Mouse (Mus musculus) intestine, embryonic 14.5 days (tissue): ENCODE results near the gene Nrgn. TPM values are rescaled to one million over a fixed set of nuclear protein-coding genes. Genes with fewer than 3 reads are reported as not detected.

Experiments used
- ATAC-seq: fragments of 200-750 bp; cut with Nextera tagmentation; replicated peaks from 2 replicates; pipeline ENCODE4 v1.8.0; 2017; ENCODE audit warnings: low read depth, moderate number of reproducible peaks, moderate TSS enrichment, moderate library complexity; ENCODE audit not compliant: low FRiP score, low TSS enrichment
- DNase-seq: peaks from one replicate; pipeline ENCODE4 v3.0.0-alpha.2; 2018; ENCODE audit warnings: low spot score
- H3K27ac ChIP-seq: fragments of 300-500 bp; sonication (generic); 2 replicates; pipeline ENCODE4 v1.5.1; 2014; ENCODE audit warnings: low read depth, mild to moderate bottlenecking, control low read depth
- H3K27me3 ChIP-seq: fragments of 300-500 bp; sonication (generic); replicated peaks from 2 replicates; pipeline ENCODE4 v1.6.1; 2014; ENCODE audit warnings: low read length, control low read depth; ENCODE audit not compliant: control insufficient read depth, insufficient read depth
- H3K36me3 ChIP-seq: fragments of 300-500 bp; sonication (generic); 2 replicates; pipeline ENCODE4 v1.6.1; 2014; ENCODE audit warnings: low read length, control low read depth; ENCODE audit not compliant: control insufficient read depth, insufficient read depth
- H3K4me1 ChIP-seq: fragments of 300-500 bp; sonication (generic); replicated peaks from 2 replicates; pipeline ENCODE4 v1.6.1; 2014; ENCODE audit warnings: low read length, control low read depth, mixed read lengths; ENCODE audit not compliant: control insufficient read depth, insufficient read depth
- H3K4me2 ChIP-seq: fragments of 300-500 bp; sonication (generic); 2 replicates; pipeline ENCODE4 v1.6.1; 2014; ENCODE audit warnings: low read length
- H3K4me3 ChIP-seq: fragments of 300-500 bp; sonication (generic); 2 replicates; pipeline ENCODE4 v1.5.1; 2014; ENCODE audit warnings: low read depth, low read length, control low read depth, mixed read lengths
- H3K9ac ChIP-seq: fragments of 300-500 bp; sonication (generic); 2 replicates; pipeline ENCODE4 v1.6.1; 2014; ENCODE audit warnings: mild to moderate bottlenecking, low read length
- H3K9me3 ChIP-seq: fragments of 300-500 bp; sonication (generic); 2 replicates; pipeline ENCODE4 v1.6.1; 2016; ENCODE audit warnings: low read length, control low read depth; ENCODE audit not compliant: control insufficient read depth
- WGBS: fragments of 180-500 bp; shearing (Covaris S2); extraction: QIAGEN DNeasy Blood & Tissue Kit; methylation state at CpG from one replicate; pipeline ENCODE4 v1.1.7; 2014; 5-methylcytosine and 5-hydroxymethylcytosine counted together
- polyA plus RNA-seq: library from polyadenylated mRNA; unstranded; fragments of >200 nt; fragmentation: Nextera tagmentation; extraction: Ambion mirVana; gene quantifications from 2 replicates; pipeline ENCODE4 v1.2.1, GENCODE M21; 2014

Nrgn gene
- polyA plus RNA-seq, 1 experiment from 2014 or later = 2.5 TPM

DNA sequence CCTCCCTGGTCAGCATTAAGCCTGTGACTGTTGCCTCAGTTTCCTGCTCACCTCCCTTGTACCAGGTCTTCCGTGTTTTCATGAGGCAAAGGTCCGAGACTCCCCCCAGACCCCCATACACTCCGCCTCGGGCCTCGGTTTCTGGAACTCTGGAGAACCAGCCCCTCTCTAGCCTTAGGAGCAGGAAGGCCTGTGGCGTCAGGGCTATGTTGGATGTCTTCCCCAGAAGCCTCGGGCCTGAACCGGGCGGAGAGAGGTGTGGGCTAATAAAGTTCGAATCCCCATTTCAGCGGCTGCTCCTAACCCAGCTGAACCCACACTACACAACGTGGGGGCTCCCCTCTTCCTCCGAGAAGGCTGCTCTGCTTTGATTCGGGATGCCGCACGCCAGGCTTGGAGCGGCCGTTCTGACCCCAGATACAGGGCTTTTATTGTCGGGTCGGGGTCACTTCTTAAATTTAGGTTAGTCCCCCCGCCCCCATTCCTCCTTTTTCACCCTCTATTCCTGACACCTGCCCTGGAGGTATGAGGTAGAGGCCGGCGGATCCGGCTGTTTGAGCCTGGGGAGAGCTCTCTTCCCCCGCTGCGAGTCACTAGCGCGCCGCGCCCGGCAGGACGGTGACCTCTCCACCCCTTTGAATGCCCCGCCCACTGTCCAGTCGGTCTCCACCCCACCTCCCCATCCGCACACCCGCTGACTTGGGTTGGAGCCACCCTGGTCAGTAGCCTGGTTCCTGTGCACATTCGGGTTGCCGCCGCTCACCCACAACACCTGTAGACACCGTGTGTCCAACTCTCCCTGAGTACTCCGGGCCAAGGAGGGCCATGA is 25.1 kb downstream of the Nrgn start, which contains the start of gene Esam:
Gene Esam, plus strand, starts transcription at position 683 of the 829 bp plus-strand sequence.
- H3K27ac ChIP-seq = peak within 1 kb of the TSS; percentile 36; the same call in 1 of the 2 replicates
- peaks cover 26% of the 10 kb centered on the region for H3K36me3 ChIP-seq
- H3K9ac ChIP-seq = no peak within 1 kb of the TSS
- DNase-seq (no peak), ATAC-seq (no peak)
- H3K9me3 ChIP-seq = peaks cover 3% of the 10 kb centered on the region; the same call in 1 of the 2 replicates
- WGBS = 11% methylated on average over 41 of the region's 41 CpGs
- peak within 1 kb of the TSS; percentile 16 for H3K4me3 ChIP-seq
- peaks cover 56% of the 10 kb centered on the region for H3K27me3 ChIP-seq
- peak within 1 kb of the TSS; percentile 13 for H3K4me2 ChIP-seq
- H3K4me1 ChIP-seq = peaks cover 12% of the 10 kb centered on the region; the same call in 1 of the 2 replicates

DNA sequence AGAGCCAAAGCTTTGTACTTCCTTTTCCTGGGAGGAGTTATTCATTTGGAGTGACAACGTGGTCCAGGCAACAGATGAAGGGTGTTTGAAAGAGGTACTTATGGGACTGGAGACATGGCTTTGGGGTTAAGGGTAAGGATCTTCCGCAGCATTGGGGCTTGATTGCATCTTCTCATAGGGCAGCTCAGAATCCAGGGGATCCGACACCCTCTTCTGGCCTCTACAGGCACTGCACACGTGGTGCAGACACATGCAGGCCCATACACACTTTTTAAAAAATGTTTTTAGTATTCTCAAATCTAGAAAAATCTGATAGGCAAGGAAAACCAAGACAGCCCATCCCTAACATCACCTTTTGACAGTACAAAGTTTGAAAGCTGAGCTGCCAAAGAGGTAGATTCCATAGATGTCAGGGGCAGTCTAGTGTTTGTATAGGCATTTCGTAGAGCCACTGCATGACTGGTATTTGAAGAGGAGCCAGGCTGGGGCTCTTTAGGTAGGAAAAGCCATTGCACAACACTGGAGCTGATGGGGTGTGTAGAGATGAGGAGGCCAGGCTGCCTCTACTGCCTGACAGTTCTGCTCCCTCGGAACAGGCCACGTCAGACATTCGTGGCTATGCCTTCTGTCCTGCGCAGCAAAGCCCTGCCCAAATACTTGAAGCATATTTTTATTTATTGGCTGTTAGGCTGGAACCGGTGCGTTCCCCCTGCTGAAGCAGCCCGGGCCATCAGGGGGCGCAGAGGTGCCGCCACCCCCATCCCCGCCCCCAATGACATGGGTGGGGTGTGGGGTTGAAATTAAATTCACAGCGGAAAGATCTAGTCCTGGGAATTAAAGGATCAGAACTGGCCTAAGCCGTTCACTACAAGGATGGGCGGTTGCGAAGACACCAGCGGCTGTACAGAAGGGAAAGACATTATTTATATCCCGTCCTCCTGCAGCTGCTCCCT is 26.0 kb downstream of the Nrgn start:
- no peak for ATAC-seq
- peaks cover 12% of the 10 kb centered on the region; the same call in 1 of the 2 replicates for H3K4me1 ChIP-seq
- peak overlapping the region; percentile 13; the same call in 1 of the 2 replicates for H3K4me2 ChIP-seq
- no peak for DNase-seq
- H3K9ac ChIP-seq = no peak overlapping the region
- peaks cover 53% of the 10 kb centered on the region for H3K27me3 ChIP-seq
- no peak overlapping the region for H3K4me3 ChIP-seq
- H3K9me3 ChIP-seq = peaks cover 3% of the 10 kb centered on the region; the same call in 1 of the 2 replicates
- H3K27ac ChIP-seq = no peak overlapping the region
- peaks cover 33% of the 10 kb centered on the region for H3K36me3 ChIP-seq
- WGBS = 28% methylated on average over 21 of the region's 21 CpGs

DNA sequence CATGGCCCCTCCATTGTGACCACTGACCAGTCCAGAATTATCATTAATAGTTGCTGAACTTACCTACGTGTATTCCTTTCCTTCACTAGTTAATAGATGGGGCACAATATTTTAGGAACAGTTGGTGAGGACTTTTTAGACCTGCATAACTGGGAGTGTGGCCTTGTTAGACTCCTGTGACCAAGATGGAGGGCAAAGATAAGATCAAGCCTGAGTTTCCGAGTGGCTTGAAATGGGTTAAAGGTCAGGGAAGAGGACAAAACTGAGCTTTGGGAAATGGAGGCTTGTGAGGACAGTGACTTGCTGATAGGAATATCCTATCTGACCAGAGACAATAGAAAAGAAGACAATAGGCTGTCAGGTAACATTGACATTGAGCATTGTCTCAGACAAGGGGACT is 27.2 kb downstream of the Nrgn start:
- no peak overlapping the region for H3K27ac ChIP-seq
- DNase-seq (no peak), ATAC-seq (no peak)
- peaks cover 8% of the 10 kb centered on the region; the same call in 1 of the 2 replicates for H3K4me1 ChIP-seq
- H3K4me3 ChIP-seq = no peak overlapping the region
- 84% methylated on average over 2 of the region's 2 CpGs for WGBS
- H3K9ac ChIP-seq = no peak overlapping the region
- H3K27me3 ChIP-seq = peaks cover 42% of the 10 kb centered on the region
- no peak overlapping the region for H3K4me2 ChIP-seq
- H3K36me3 ChIP-seq = peaks cover 42% of the 10 kb centered on the region
- peaks cover 3% of the 10 kb centered on the region; the same call in 1 of the 2 replicates for H3K9me3 ChIP-seq

DNA sequence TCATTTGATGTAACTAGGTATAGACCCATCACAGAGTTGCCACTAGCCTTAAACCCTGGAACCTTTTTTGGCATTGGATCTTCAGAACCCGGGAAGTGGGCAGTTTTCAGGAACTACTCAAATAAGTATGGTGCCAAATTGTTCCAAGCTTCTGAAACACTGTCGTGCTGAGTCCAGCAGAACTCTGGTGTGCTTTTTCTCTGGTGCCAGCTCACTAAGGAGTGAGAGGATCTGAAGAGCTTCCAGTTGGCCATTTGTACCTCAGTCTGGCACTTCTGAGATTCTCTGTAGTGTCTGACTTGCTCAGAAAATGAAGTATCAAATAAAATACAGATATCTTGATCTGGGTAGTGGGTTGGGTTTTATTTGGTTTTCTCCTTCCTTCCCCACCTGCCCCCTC is 32.7 kb downstream of the Nrgn start:
- no peaks in the 10 kb centered on the region for H3K9me3 ChIP-seq
- peaks cover 56% of the 10 kb centered on the region for H3K36me3 ChIP-seq
- WGBS = 92% methylated on average over 2 of the region's 2 CpGs
- H3K27ac ChIP-seq = no peak overlapping the region
- DNase-seq (no peak), ATAC-seq (no peak)
- H3K4me3 ChIP-seq = no peak overlapping the region
- H3K4me2 ChIP-seq = no peak overlapping the region
- H3K9ac ChIP-seq = no peak overlapping the region
- no peaks in the 10 kb centered on the region for H3K27me3 ChIP-seq
- H3K4me1 ChIP-seq = no peaks in the 10 kb centered on the region; the same call in 1 of the 2 replicates

DNA sequence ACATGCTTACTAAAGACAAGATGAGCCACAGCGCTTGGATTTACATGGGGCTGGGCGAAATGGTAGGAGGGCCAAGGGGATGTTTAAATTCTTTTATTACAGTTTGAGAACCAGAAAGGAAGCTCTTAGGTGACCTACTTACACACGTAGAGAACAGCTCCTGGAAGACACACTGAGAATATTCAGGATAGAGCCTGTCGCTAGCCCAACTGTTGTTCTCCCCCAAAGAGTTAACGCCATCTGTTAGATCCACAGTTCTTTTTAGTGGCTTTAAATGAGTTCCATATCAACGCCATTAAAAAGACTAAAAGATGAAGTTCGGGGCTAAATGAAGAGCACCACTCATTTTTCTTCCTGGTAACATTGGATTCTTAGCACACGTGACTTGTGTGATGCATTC is 33.7 kb downstream of the Nrgn start:
- Histone ChIP-seq H3K9me3 (no peaks in the 10 kb centered on the region), H3K27ac (no peak overlapping the region), H3K4me1 (no peaks in the 10 kb centered on the region; the same call in 1 of the 2 replicates), H3K27me3 (no peaks in the 10 kb centered on the region), H3K9ac (no peak overlapping the region), H3K4me3 (no peak overlapping the region), H3K36me3 (peaks cover 46% of the 10 kb centered on the region), H3K4me2 (no peak overlapping the region)
- ATAC-seq (no peak), DNase-seq (no peak)
- 92% methylated on average over 8 of the region's 8 CpGs for WGBS

DNA sequence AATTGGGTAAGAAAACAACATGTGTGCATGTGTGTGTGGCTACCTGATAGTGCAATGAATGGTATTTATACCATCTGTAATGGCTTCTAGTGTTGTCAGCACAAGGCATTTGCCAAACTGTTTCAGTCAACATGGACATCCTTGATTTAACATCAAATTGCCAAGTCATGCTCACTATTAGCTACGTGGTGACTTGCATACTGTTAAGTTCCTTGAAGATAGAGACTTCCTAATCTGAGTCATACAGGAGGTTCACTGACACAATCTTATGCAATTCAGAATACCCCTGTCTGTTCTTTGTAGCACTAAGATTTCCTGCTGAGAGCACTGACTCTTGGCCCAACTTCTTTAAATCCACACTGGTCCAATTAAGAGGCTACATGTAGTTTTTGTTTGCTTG is 35.2 kb downstream of the Nrgn start:
- Histone ChIP-seq H3K4me3 (no peak overlapping the region), H3K27ac (no peak overlapping the region), H3K9me3 (no peaks in the 10 kb centered on the region), H3K9ac (no peak overlapping the region), H3K4me1 (no peaks in the 10 kb centered on the region; the same call in 1 of the 2 replicates), H3K36me3 (peaks cover 33% of the 10 kb centered on the region), H3K4me2 (no peak overlapping the region), H3K27me3 (no peaks in the 10 kb centered on the region)
- ATAC-seq (no peak), DNase-seq (no peak)
- 94% methylated on average over 1 of the region's 1 CpGs for WGBS

DNA sequence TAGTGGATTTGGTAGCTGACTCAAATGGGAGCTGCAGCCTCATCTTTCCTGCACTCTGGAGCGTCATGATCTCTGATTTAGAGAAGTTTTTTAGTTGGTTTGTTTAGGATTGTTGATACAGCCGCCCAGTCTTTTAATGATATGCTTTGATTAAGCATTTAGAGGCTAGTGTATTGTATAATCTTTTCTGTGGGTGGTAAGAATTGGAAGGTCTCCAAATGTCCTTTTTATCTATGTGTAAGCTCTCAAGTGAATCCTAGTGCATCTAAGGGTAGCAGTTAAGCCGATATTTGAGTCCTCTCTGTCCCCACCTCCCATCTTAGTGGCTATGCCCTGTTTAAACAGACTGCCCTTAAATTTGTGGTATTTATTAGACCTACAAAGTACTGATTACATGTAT is 38.2 kb downstream of the Nrgn start:
- Histone ChIP-seq H3K4me3 (no peak overlapping the region), H3K4me2 (no peak overlapping the region), H3K9ac (no peak overlapping the region), H3K36me3 (peaks cover 9% of the 10 kb centered on the region), H3K4me1 (no peaks in the 10 kb centered on the region; the same call in 1 of the 2 replicates), H3K27ac (no peak overlapping the region), H3K27me3 (no peaks in the 10 kb centered on the region), H3K9me3 (no peaks in the 10 kb centered on the region)
- WGBS = 66% methylated on average over 3 of the region's 3 CpGs
- no peak for ATAC-seq
- DNase-seq = no peak

DNA sequence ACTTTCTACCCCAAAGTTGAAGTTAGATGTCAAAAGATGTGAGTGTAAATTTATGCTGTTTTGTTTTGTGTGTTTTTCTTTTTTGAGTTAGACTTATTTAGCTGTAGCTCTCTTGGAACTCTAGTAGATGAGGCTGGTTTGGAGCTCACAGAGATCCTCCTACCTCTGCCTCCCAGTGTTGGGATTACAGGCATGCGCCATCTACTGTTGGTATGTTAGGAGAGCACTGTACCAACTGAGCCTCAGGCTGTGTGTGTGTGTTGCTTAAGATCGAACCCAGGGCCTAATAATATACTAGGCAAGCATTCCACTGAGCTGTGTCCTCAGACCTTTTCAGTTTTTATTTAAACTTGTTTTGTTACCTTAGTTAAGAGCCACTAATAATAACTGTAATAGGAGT is 40.6 kb downstream of the Nrgn start:
- no peak overlapping the region for H3K9ac ChIP-seq
- no peak for ATAC-seq
- no peak overlapping the region for H3K27ac ChIP-seq
- no peak for DNase-seq
- no peaks in the 10 kb centered on the region for H3K27me3 ChIP-seq
- H3K4me1 ChIP-seq = no peaks in the 10 kb centered on the region; the same call in 1 of the 2 replicates
- no peak overlapping the region for H3K4me3 ChIP-seq
- H3K9me3 ChIP-seq = no peaks in the 10 kb centered on the region
- 92% methylated on average over 2 of the region's 2 CpGs for WGBS
- no peak overlapping the region for H3K4me2 ChIP-seq
- no peaks in the 10 kb centered on the region for H3K36me3 ChIP-seq
